Mouse (Mus musculus) R1 (cell line): ENCODE measurements at regions not wholly inside any gene's neighbourhood (a gene's known extent, or its start where the extent isn't known, plus 50 kb on each side); places are given as distances from the start of the nearest gene placed in this dataset.

ENCODE experiments used
- DNase-seq: peaks from one replicate; pipeline ENCODE4 v3.0.0-alpha.2; 2018; ENCODE audit warnings: low read depth, low spot score

DNA sequence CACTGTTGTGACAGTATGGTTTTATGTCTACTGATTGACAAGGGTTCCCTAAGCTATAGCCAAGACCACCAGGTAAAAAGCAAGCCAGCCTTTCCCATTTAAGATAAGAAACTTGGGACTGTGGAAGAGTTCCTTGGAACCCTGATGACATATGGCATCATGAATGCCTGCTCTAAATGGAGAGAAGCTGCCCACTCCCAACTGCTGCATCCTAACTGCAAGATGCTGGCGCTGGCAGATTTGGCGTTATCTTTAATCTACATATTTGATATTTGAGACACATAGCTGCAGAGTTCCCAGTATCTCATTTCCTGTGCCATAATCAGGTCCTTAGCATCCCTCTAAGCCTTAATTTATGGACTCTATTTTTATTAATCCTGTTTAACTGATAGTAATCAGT lies 200.4 kb upstream of the Arpp21 start:
- no peak for DNase-seq

DNA sequence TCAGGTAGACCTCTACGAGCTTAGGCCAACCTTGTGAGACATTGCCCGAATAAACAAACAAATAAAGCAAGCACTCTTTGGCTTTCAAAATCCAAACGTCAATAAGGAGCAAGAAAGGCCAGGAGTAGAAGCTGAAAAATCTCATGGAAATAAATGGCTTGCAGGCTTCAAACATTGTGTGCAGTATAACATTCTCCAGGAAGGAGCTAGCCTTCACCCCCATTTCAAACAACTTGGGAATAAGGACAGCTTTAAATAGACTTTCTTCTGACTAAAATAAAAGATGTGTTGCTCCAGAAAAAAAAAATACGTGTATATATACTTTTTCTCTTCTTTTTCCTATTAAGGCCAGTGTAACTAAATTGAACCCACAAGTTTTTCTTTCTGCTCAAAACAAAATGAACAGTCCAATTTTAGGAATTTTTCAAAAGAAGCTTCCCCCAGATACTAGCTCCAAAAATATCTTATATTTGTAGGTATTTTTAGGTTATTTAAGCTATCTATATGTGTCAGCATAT lies 196.2 kb upstream of the Arpp21 start:
- no peak for DNase-seq

DNA sequence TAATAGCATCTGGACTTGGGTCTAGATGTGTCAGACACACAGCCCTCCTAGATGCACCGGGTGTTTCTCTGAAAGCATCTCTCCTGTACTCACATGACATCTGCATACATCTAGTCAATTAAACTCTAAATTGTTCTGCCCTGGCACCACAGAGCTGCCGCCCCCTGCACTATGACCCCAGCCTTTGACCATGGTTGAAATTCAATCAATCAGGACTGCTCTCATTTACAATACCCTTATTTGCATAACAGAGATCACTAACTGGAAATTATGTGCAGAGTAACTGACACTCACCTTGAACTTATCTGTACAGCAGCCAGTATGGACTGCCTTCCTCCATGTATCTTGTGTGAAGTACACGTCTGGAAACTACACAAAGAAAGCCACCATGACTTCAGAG lies 193.5 kb upstream of the Arpp21 start:
- peak; percentile 29 for DNase-seq

DNA sequence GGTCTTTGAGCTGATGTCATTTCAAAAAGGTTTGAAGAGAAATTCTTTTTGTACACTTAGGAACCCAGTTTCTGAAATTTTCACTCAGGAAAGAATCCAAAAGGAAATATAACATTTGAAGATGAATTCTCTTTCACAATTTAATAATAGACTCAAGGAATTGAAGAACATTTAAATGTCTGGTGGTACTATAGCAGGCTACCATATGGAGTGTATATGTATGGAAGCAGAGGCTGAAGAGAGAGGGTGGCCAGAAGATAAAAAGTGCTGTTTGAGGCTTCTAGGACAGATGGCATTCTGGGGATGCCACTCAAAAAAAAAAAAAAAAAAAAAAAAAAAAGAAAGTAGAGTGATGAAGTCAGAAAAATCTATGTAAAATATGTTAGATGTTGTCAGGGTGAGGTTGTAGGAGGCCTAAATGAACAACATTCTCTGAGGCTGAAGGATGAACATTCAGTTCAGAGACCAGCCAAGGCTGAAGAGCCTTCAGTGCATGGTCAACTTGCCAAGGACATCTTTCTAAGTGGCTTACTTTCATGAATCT lies 170.1 kb upstream of the Arpp21 start:
- no peak for DNase-seq

DNA sequence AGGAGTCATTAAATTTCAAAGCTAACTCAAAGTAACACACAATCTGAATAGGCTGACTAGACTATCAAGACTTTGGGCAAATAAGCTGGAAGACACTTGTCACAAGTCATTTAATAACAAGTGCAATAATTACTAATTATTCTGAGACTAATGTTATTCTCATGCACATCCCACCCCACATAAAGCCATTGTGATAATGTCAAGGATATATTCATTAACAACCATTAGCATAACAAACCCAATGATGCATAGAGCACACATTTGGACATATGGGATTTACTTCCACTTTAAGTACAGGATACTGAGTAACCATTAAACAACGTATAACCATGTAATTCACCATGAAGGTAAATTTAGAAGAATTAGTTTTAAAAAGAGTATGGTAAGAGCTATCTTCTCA lies 135.0 kb upstream of the Arpp21 start:
- DNase-seq, result no peak

DNA sequence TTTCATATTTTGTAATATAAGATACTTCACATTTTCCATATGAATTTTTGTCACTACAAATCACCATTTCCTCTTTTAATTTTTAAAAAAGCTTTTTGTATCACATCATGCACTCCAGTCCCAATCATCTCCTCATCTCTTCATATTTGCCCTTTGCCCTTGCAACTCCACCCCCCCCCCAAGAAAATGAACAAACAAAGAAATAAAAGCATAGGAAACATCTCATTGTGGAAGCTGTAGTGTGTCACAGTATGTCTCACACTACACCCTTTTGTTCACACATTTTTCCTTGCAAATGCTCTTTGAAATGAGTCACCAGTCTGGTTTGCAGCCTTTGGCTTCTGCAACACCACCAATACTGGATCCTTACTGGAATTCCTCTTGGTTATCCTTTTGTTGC lies 131.6 kb upstream of the Arpp21 start:
- no peak for DNase-seq

DNA sequence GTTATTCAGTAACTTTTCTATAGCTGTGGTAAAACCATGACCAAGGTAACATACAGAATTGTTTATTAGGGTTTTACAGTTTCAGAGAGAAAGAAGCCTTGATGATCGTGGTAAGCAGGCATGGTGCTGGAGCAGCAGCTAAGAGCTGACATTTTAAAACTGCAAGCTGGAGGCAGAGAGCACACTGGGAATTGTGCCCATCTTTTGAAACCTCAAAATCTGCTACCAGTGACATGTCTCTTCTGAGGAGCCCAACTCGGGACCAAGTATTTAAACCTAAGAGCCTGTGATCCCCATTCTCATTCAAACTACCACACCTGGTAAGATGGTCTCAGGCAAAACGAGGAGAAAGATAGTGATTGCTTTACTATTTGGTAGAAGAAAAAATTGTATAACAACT lies 125.6 kb upstream of the Arpp21 start:
- no peak for DNase-seq

DNA sequence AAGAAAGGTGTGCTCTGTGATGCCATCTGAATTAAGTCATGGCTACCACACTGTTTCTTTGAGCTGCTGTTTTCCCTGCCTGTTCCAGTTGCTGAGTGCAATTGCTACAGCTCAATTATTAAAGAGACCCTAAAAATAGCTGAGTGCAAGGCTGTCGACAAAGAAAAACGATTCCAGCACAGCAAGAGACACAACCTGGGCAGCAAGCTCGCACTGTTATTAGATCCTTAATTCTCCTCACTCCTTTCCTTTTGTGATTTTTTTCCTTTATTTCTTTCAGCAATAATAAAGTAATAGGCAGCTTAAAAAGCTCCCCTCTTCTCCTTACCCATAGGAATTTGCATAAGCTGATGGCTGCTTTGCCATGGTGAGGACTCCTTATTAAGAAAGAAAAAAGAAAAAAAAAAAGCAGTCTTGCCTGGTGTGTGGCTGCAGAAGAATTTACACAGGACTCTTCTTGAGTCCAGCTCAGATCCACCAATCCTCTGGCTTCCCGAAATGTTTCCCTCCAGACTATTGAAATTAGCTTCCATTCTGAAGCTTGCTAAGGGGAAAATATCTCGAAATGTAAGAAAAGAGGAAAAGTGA lies 123.1 kb upstream of the Arpp21 start:
- no peak for DNase-seq

DNA sequence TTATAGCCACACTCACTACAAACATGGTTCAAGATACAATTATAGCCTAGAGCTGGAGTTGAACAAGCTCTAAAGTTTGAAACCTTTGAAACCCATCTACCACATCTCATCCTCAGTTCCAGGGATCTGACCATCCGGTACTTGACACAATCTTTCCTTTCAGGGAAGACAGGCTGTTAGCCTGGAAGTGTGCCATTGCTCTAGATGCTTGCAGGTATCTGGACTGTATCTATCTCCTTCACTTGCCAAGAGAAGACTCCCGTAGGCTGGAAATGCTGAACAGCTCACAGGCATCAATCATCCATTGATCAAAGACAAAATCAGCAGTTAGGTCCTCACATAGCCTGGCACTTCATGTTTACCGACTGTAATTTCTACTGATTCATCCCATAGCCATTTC lies 117.5 kb upstream of the Arpp21 start:
- DNase-seq, result no peak

DNA sequence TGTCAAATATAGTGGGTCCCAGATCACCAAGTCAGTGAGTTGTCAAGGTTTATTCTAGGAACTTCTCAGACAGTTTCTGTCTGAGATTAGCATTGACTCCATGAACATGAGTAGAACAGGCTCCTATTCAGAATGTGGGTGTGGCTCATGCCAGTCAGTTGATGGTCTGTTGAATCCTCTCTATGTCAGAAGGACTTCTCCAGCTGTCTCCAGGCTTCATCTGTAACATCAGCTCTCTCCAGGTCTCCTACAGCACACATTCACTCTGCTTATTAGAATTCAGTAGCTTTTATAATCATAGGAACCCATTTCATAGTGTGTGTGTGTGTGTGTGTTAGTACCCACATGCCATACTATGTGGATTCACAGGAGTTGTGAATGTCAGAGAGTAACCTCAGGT lies 113.2 kb upstream of the Arpp21 start:
- no peak for DNase-seq

DNA sequence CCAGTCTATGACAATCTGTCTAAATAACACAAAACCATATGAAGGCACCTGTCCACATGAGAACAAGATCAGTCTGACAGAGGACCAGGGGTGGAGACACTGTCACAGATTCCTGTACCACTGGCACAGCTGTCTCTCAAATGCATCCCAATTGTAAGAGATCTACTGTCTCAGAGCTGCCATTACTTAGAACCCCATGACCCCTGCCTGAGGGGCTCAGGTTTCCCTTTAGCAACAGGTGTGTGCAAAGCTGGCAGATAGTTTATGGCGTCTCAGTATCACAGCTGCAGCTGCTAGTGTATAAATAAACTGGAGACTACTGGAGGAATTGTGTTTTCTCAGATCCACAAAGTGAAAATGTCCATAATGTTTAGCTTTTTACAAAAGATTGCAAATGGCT lies 109.1 kb upstream of the Arpp21 start:
- no peak for DNase-seq

DNA sequence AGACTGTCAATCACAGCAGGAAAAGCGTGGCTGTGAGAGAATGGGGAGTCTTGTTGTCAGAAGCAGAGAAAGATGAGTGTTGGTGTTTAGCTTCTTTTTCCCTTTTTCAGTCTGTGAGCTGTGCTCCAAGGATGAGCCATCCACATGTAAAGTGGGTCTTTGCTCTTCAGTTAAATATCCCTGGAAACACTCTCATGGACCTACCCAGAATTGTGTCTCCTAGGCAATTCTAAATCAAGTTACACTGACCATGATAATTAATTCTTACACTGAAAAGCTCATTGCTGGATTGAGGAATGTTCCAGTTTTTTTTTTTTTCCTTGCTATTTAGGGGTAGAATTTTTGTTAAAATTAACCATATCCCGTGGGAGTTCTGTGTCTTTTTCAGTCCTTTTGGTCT lies 104.6 kb upstream of the Arpp21 start:
- no peak for DNase-seq

DNA sequence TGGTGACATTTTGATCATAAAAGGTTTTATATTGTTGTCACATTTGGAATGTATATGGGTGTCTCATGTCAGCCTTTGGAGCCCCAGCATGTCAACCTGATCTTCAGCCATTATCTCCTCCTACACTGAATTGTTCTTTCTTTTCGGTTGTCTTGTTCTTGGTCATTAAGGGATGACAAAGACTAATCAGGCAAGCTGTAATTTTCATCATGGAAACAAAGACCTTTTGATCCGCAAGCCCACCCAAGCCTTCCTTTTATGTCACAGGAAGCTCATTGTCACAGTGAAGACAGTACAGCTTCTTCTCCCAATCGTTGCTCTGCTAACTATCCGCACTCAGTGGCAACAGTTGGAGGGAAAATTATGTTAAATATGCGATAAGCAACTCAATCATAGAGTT lies 84.3 kb upstream of the Arpp21 start:
- no peak for DNase-seq

DNA sequence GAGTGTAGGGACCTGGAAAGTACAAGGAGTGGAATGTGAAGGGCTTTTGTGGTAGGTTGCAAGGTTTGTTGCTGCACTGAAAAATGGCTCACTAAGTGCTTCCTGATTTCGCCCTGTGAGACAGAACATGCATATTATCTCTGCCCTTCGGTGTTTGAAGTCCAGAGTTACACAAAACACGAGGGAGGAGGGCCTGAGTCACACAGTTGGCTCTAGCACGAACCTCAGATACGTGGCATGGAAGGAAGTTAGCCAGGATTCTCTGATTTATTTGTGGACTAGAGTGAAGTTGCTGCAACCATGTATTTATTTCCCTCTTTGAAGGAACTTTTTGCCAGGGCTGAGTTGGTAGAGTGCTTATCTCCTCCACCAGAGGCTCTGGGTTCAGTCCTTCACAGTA lies 73.2 kb upstream of the Arpp21 start:
- DNase-seq, result no peak

DNA sequence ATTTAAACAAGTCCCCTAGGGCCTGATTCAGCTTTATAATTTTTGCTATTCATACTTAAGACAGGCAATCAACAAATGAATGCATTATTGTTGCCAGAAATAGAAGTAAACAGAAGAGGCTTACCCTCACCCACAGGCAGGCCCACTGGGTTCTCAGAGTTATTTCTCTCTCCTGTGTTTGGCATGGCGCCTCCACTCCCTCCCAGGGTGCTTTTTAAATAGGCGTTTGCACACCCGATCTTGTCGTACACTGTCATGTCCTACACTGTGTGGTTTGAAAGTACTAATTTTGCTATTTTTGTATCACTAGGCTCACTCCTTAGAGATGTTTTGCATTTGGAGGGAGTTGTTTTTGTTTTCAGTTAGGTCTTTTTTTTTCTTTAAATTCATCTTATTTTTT lies 72.1 kb upstream of the Arpp21 start:
- DNase-seq, result no peak

DNA sequence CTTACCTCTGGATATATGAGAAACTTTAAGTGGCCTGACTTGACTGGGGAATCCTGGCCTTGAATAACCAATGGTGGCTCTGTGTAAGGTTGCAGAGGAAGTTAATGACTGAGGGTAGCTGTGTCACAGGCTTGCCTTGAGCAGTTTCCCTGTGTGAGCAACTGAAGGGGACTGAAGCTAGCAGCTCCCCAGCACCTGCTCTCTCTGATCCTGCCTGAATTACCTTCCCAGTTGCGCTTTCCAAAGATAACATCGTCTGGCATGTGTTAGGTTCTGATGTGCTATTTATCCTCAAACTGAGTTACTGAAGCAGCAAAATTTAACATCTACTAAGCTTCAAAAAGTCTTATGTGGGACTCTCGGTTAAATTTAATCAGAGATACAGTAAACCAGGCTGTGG lies 56.1 kb upstream of the Arpp21 start:
- DNase-seq, result no peak
